Mouse (Mus musculus): ENCODE data around the gene Tmem252. TPM values are rescaled to one million over a fixed set of nuclear protein-coding genes. Genes with fewer than 3 reads are reported as not detected.

Tmem252 gene
- 1 to 10 TPM in 1 of 2 experiments, under 1 TPM in 1; 0.66 to 1.7 TPM for total RNA-seq (2021)
- long read RNA-seq, experiment 1, full-length matches to known transcripts, result 4 of 4 reads
- long read RNA-seq, experiment 1, partial matches to known transcripts, result 0 of 4 reads
- long read RNA-seq, experiment 1, other reads (novel, unspliced or antisense), result 0 of 4 reads
- long read RNA-seq, experiment 2, full-length matches to known transcripts, result 3 of 6 reads
- long read RNA-seq, experiment 2, partial matches to known transcripts, result 0 of 6 reads
- long read RNA-seq, experiment 2, other reads (novel, unspliced or antisense), result 3 of 6 reads

GRCm38 (mm10) chr19:24673762-24674161, at the start of gene Tmem252:
TSS of gene Tmem252 (plus strand) at chr19:24674008.
- intact Hi-C loops (cut with DNase I), result no loop called here
- no peak for DNase-seq (ENCODE audit: low spot score in 2 of 2)

GRCm38 (mm10) chr19:24628049-24628448, 45.8 kb upstream of the Tmem252 start:
- intact Hi-C loops (cut with DNase I), result no loop called here
- no peak for DNase-seq (ENCODE audit: low spot score in 2 of 2)

GRCm38 (mm10) chr19:24633008-24633407, 40.8 kb upstream of the Tmem252 start:
- intact Hi-C loops (cut with DNase I), result loop anchor here (5.0 kb wide), 1 partner anchor 234 kb away; no protein-coding TSS in a partner anchor
- no peak for DNase-seq (ENCODE audit: low spot score in 2 of 2)

GRCm38 (mm10) chr19:24634602-24635001, 39.2 kb upstream of the Tmem252 start:
- peak; percentile 70 to 74 for DNase-seq (ENCODE audit: low spot score in 2 of 2)
- intact Hi-C loops (cut with DNase I), result loop anchor here (1.0 to 5.0 kb wide), 3 partner anchors 43 to 333 kb away; no protein-coding TSS in a partner anchor

- intact Hi-C loops (cut with DNase I), result loop anchor here (5.0 kb wide), 1 partner anchor 41 kb away; no protein-coding TSS in a partner anchor
- peak in 1 of 2 experiments; percentile 49 for DNase-seq (ENCODE audit: low spot score in 2 of 2)
These were observed 37.2 kb upstream of the Tmem252 start for GRCm38 (mm10) chr19:24636616-24637015.

GRCm38 (mm10) chr19:24637988-24638387, 35.8 kb upstream of the Tmem252 start:
- no peak for DNase-seq (ENCODE audit: low spot score in 2 of 2)
- intact Hi-C loops (cut with DNase I), result loop anchor here (5.0 kb wide), 1 partner anchor 39 kb away; no protein-coding TSS in a partner anchor

GRCm38 (mm10) chr19:24640982-24641381, 32.8 kb upstream of the Tmem252 start:
- DNase-seq (ENCODE audit: low spot score in 2 of 2), result no peak
- intact Hi-C loops (cut with DNase I), result no loop called here

- DNase-seq (ENCODE audit: low spot score in 2 of 2), result no peak
- intact Hi-C loops (cut with DNase I), result no loop called here
These were observed 28.8 kb upstream of the Tmem252 start for GRCm38 (mm10) chr19:24644971-24645370.

GRCm38 (mm10) chr19:24646162-24646829, 27.5 kb upstream of the Tmem252 start:
- intact Hi-C loops (cut with DNase I), result no loop called here

GRCm38 (mm10) chr19:24648016-24648415, 25.8 kb upstream of the Tmem252 start:
- intact Hi-C loops (cut with DNase I), result no loop called here
- no peak for DNase-seq (ENCODE audit: low spot score in 2 of 2)

More at GRCm38 (mm10) chr19:24646162-24646829, 27.5 kb upstream of the Tmem252 start:
- no peak for DNase-seq (ENCODE audit: low spot score in 2 of 2)

GRCm38 (mm10) chr19:24650428-24650827, 23.4 kb upstream of the Tmem252 start:
- no peak for DNase-seq (ENCODE audit: low spot score in 2 of 2)
- intact Hi-C loops (cut with DNase I), result no loop called here

- intact Hi-C loops (cut with DNase I), result no loop called here
- DNase-seq (ENCODE audit: low spot score in 2 of 2), result no peak
These were observed 22.2 kb upstream of the Tmem252 start for GRCm38 (mm10) chr19:24651595-24651994.

GRCm38 (mm10) chr19:24652342-24653019, 21.3 kb upstream of the Tmem252 start:
- intact Hi-C loops (cut with DNase I), result no loop called here
- DNase-seq (ENCODE audit: low spot score in 2 of 2), result peak in 1 of 2 experiments; percentile 13

GRCm38 (mm10) chr19:24653230-24653799, 20.5 kb upstream of the Tmem252 start:
- no peak for DNase-seq (ENCODE audit: low spot score in 2 of 2)
- intact Hi-C loops (cut with DNase I), result no loop called here

- DNase-seq (ENCODE audit: low spot score in 2 of 2), result no peak
- intact Hi-C loops (cut with DNase I), result no loop called here
These were observed 16.8 kb upstream of the Tmem252 start for GRCm38 (mm10) chr19:24656981-24657380.

GRCm38 (mm10) chr19:24662346-24662745, 11.5 kb upstream of the Tmem252 start:
- intact Hi-C loops (cut with DNase I), result no loop called here
- DNase-seq (ENCODE audit: low spot score in 2 of 2), result no peak

- peak in 1 of 2 experiments; percentile 5 for DNase-seq (ENCODE audit: low spot score in 2 of 2)
- intact Hi-C loops (cut with DNase I), result no loop called here
These were observed 8.0 kb upstream of the Tmem252 start for GRCm38 (mm10) chr19:24665771-24666170.

- DNase-seq (ENCODE audit: low spot score in 2 of 2), result no peak
- intact Hi-C loops (cut with DNase I), result no loop called here
These were observed 6.3 kb upstream of the Tmem252 start for GRCm38 (mm10) chr19:24667527-24667926.

GRCm38 (mm10) chr19:24671571-24671970, 2.2 kb upstream of the Tmem252 start:
- DNase-seq (ENCODE audit: low spot score in 2 of 2), result no peak
- intact Hi-C loops (cut with DNase I), result no loop called here

Measured in left cerebral cortex, postnatal 14 days (tissue).